Mouse (Mus musculus) liver, adult 2 months (tissue): ENCODE measurements at regions not wholly inside any gene's neighbourhood (a gene's known extent, or its start where the extent isn't known, plus 50 kb on each side); places are given as distances from the start of the nearest gene placed in this dataset.

Source experiments
- DNase-seq: peaks from one replicate; pipeline ENCODE4 v3.0.0-alpha.2; 2011; ENCODE audit warnings: low read depth, low spot score; ENCODE audit errors: extremely low read depth
- H3K27ac ChIP-seq: fragments of 200-500 bp; replicated peaks from 2 replicates; pipeline ENCODE4 v1.5.1; 2012; ENCODE audit warnings: low read depth, mild to moderate bottlenecking, control low read depth, inconsistent platforms, low read length; ENCODE audit not compliant: insufficient read depth
- H3K27me3 ChIP-seq: fragments of 200-500 bp; 2 replicates; pipeline ENCODE4 v1.6.1; 2012; ENCODE audit warnings: mild to moderate bottlenecking, moderate library complexity, low read length, inconsistent platforms; ENCODE audit not compliant: control insufficient read depth, insufficient read depth
- H3K36me3 ChIP-seq: fragments of 200-500 bp; 2 replicates; pipeline ENCODE4 v1.6.1; 2012; ENCODE audit warnings: low read length, inconsistent platforms; ENCODE audit not compliant: control insufficient read depth, insufficient read depth
- H3K4me1 ChIP-seq: fragments of 200-500 bp; 2 replicates; pipeline ENCODE4 v1.6.1; 2011; ENCODE audit warnings: low read length; ENCODE audit not compliant: control insufficient read depth, insufficient read depth
- H3K4me3 ChIP-seq: fragments of 200-500 bp; 2 replicates; pipeline ENCODE4 v1.5.1; 2011; ENCODE audit warnings: low read depth, mild to moderate bottlenecking, control low read depth, low read length, moderate library complexity; ENCODE audit not compliant: insufficient read depth
- H3K79me2 ChIP-seq: fragments of 200-500 bp; 2 replicates; pipeline ENCODE4 v1.6.1; 2012; ENCODE audit warnings: inconsistent platforms, mild to moderate bottlenecking, low read length, moderate library complexity; ENCODE audit not compliant: control insufficient read depth, insufficient read depth
- H3K9ac ChIP-seq: fragments of 200-500 bp; 2 replicates; pipeline ENCODE4 v1.6.1; 2012; ENCODE audit warnings: low read depth, mild to moderate bottlenecking, control low read depth, inconsistent platforms, low read length
- CTCF ChIP-seq: fragments of 200-500 bp; IDR thresholded peaks from 2 replicates; pipeline ENCODE4 v1.5.1; 2011; ENCODE audit warnings: low read depth, low read length, control low read depth
- POLR2A ChIP-seq: fragments of 200-500 bp; IDR thresholded peaks from 2 replicates; pipeline ENCODE4 v1.6.1; 2011; ENCODE audit warnings: low read length, control low read depth; ENCODE audit not compliant: insufficient read depth; ENCODE audit errors: extremely low read depth
- WGBS: fragments of 180-500 bp; shearing (Covaris S2); methylation state at CpG from one replicate; pipeline ENCODE4 v1.1.7; 2018; 5-methylcytosine and 5-hydroxymethylcytosine counted together

- Histone ChIP-seq H3K79me2 (no peaks in the 10 kb centered on the region), H3K27me3 (no peaks in the 10 kb centered on the region), H3K27ac (no peak overlapping the region), H3K4me1 (no peaks in the 10 kb centered on the region), H3K4me3 (no peak overlapping the region), H3K36me3 (no peaks in the 10 kb centered on the region), H3K9ac (no peak overlapping the region)
- 58% methylated on average over 1 of the region's 1 CpGs for WGBS
- no peak for TF ChIP-seq POLR2A
- no peak for TF ChIP-seq CTCF
- no peak for DNase-seq
These were observed 640.3 kb upstream of the Vstm2b start for GRCm38 (mm10) chr7:40257733-40258376.

GRCm38 (mm10) chr7:40258377-40258739 is 639.8 kb upstream of the Vstm2b start:
- no peak overlapping the region for H3K27ac ChIP-seq
- H3K79me2 ChIP-seq: no peaks in the 10 kb centered on the region
- no peaks in the 10 kb centered on the region for H3K27me3 ChIP-seq
- no peaks in the 10 kb centered on the region for H3K4me1 ChIP-seq
- no peak overlapping the region for H3K4me3 ChIP-seq
- H3K36me3 ChIP-seq: no peaks in the 10 kb centered on the region
- TF ChIP-seq POLR2A (no peak), CTCF (no peak)
- peak; percentile 61 for DNase-seq
- 47% methylated on average over 6 of the region's 6 CpGs for WGBS
- H3K9ac ChIP-seq: no peak overlapping the region

- 11% methylated on average over 2 of the region's 2 CpGs for whole genome bisulfite sequencing
- TF ChIP-seq CTCF: peak; percentile 28; the same call in 1 of the 2 replicates
- no peak for TF ChIP-seq POLR2A
- H3K4me3 ChIP-seq: no peak overlapping the region
- no peaks in the 10 kb centered on the region for H3K79me2 ChIP-seq
- no peaks in the 10 kb centered on the region for H3K27me3 ChIP-seq
- H3K36me3 ChIP-seq: no peaks in the 10 kb centered on the region
- no peak overlapping the region for H3K27ac ChIP-seq
- H3K9ac ChIP-seq: no peak overlapping the region
- H3K4me1 ChIP-seq: no peaks in the 10 kb centered on the region
- peak; percentile 48 for DNase-seq
These were observed 624.6 kb upstream of the Vstm2b start for GRCm38 (mm10) chr7:40273459-40274072.

- no peak overlapping the region for H3K27ac ChIP-seq
- H3K4me3 ChIP-seq: no peak overlapping the region
- H3K9ac ChIP-seq: no peak overlapping the region
- H3K79me2 ChIP-seq: no peaks in the 10 kb centered on the region
- no peak for TF ChIP-seq CTCF
- TF ChIP-seq POLR2A: no peak
- no peaks in the 10 kb centered on the region for H3K27me3 ChIP-seq
- DNase-seq: no peak
- H3K4me1 ChIP-seq: no peaks in the 10 kb centered on the region
- WGBS: 86% methylated on average over 9 of the region's 9 CpGs
- no peaks in the 10 kb centered on the region for H3K36me3 ChIP-seq
These were observed 623.0 kb upstream of the Vstm2b start for GRCm38 (mm10) chr7:40275078-40275477.

- H3K36me3 ChIP-seq: no peaks in the 10 kb centered on the region
- no peak overlapping the region for H3K4me3 ChIP-seq
- no peaks in the 10 kb centered on the region for H3K79me2 ChIP-seq
- DNase-seq: no peak
- H3K27me3 ChIP-seq: no peaks in the 10 kb centered on the region
- TF ChIP-seq POLR2A (no peak), CTCF (no peak)
- no peak overlapping the region for H3K9ac ChIP-seq
- H3K27ac ChIP-seq: no peak overlapping the region
- 65% methylated on average over 4 of the region's 4 CpGs for WGBS
- no peaks in the 10 kb centered on the region for H3K4me1 ChIP-seq
These were observed 622.5 kb upstream of the Vstm2b start for GRCm38 (mm10) chr7:40275658-40276057.

- Histone ChIP-seq H3K4me1 (no peaks in the 10 kb centered on the region), H3K4me3 (no peak overlapping the region), H3K27me3 (no peaks in the 10 kb centered on the region), H3K9ac (no peak overlapping the region), H3K27ac (no peak overlapping the region), H3K36me3 (no peaks in the 10 kb centered on the region), H3K79me2 (no peaks in the 10 kb centered on the region)
- TF ChIP-seq CTCF (no peak), POLR2A (no peak)
- 29% methylated on average over 5 of the region's 5 CpGs for WGBS
- DNase-seq: peak; percentile 47
These were observed 622.0 kb upstream of the Vstm2b start for GRCm38 (mm10) chr7:40276116-40276515.
